Mouse (Mus musculus): ENCODE measurements around the gene Nlrp4e.
"Not testable (repeated sequence)": the region's sequence is repeated elsewhere in the genome, so short reads cannot be mapped to it uniquely, and the experiment has no call there.

The Nlrp4e gene

GRCm38 (mm10) chr7:23300892-23301291 lies at the start of gene Nlrp4e:
Gene Nlrp4e, plus strand, starts transcription at chr7:23301192.
- in situ Hi-C loops (cut with MboI, MseI), result not testable (repeated sequence)

GRCm38 (mm10) chr7:23251582-23251981 lies 49.4 kb upstream of the Nlrp4e start, which contains the start of gene Vmn1r166:
Gene Vmn1r166, minus strand, starts transcription at chr7:23251682.
- in situ Hi-C loops (cut with MboI, MseI), result loop anchor here (10.0 kb wide), 1 partner anchor 1217 kb away; no protein-coding TSS in a partner anchor

- in situ Hi-C loops (cut with MboI, MseI), result not testable (repeated sequence)
These were observed 22.2 kb upstream of the Nlrp4e start, which contains the start of gene Gm6902 for GRCm38 (mm10) chr7:23278800-23279199. Gene Gm6902, minus strand, starts transcription at chr7:23278900.

- in situ Hi-C loops (cut with MboI, MseI), result not testable (repeated sequence)
These were observed 57.3 kb downstream of the Nlrp4e start for GRCm38 (mm10) chr7:23358311-23358710.

GRCm38 (mm10) chr7:23385589-23385988 lies 84.6 kb downstream of the Nlrp4e start, which contains the start of gene Nlrp5:
Gene Nlrp5, plus strand, starts transcription at chr7:23385889.
- in situ Hi-C loops (cut with MboI, MseI), result no loop called here

Measured in T-helper 2 cell (primary cell).